In the genomic region with DNA sequence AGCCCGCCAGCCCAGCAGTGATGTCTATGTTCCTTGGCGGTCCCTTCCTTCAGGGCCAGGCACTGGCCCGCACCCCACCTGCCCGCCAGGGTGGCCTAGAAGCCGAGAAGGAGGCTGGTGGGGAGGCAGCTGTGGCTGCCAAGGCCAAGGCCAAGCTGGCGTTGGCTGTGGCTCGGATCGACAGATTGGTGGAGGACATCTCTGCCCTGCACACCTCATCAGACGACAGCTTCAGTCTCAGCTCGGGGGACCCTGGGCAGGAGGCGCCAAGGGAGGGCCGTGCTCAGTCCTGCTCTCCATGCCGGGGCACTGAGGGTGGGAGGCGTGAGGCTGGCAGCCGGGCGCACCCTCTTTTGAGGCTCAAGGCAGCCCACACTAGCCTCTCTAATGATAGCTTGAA, we compare ENCODE assay signal across 28 mouse cellular contexts. TPM values are rescaled to one million over a fixed set of nuclear protein-coding genes. Genes with fewer than 3 reads are reported as not detected.
DNase-seq lines count a peak whose midpoint lies in the region; ATAC-seq and TF ChIP-seq lines count a peak whose summit lies in the region.
"Had no signal": no experiment of that assay in that cellular context is flagged by ENCODE, and none has a peak within 500 bp of the region (broad histone marks: within the 10 kb centered on the region; RNA-seq: fewer than 3 reads in every experiment).

No protein-coding gene starts in this region.

- peak overlapping the region; percentile 34 for H3K4me3 ChIP-seq in ES-E14 (ENCODE audit: insufficient read depth in 1 of 2, low read depth in 1 of 2, low read length in 2 of 2, poor library complexity in 1 of 2, severe bottlenecking in 1 of 2)
- H3K4me3 ChIP-seq: embryonic facial prominence, embryonic 15.5 days; forebrain, embryonic 13.5 days; heart, embryonic 10.5 days; heart, embryonic 15.5 days; limb, embryonic 12.5 days; liver, embryonic 15.5 days; lung, embryonic 15.5 days; midbrain, embryonic 13.5 days had no signal

- peaks cover 0 to 24% of the 10 kb centered on the region in 2 experiments; a peak in 2 of 4 replicates for H3K4me1 ChIP-seq in ES-E14 (ENCODE audit: control insufficient read depth in 2 of 2, insufficient read depth in 2 of 2, low read length in 2 of 2, poor library complexity in 1 of 2)

- intact Hi-C loops in left cerebral cortex, postnatal 4 days (cut with DNase I), result no loop called here
- intact Hi-C loops in left cerebral cortex, postnatal 10 days (cut with DNase I), result no loop called here

- peak; percentile 56 for DNase-seq in cerebellum, adult 11-12 months
- DNase-seq in left cerebral cortex, postnatal 4 days, result peak; percentile 53
- no peak for DNase-seq in left cerebral cortex, postnatal 10 days (ENCODE audit: extremely low spot score in 1 of 2, low spot score in 2 of 2)
- no peak for DNase-seq in ES-E14 (ENCODE audit: low read depth, low spot score)
- peak; percentile 64 to 66 for DNase-seq in cerebellum, postnatal 25 days
- DNase-seq in spleen, adult 18-20 months, result no peak
- DNase-seq in gastrocnemius, postnatal 25 days, result no peak
- DNase-seq: adrenal gland, postnatal 25 days; gastrocnemius, postnatal 14 days; heart, adult 11 months; kidney, adult 8-10 months; kidney, postnatal 4 days; layer of hippocampus, postnatal 36 days; right cerebral cortex, adult 18-20 months; thymus, adult 2 months; thymus, postnatal 36 days had no signal

- H3K27ac ChIP-seq in ES-E14 (ENCODE audit: insufficient read depth, low read depth, low read length, poor library complexity, severe bottlenecking), result no peak overlapping the region
- H3K27ac ChIP-seq: embryonic facial prominence, embryonic 15.5 days; forebrain, embryonic 13.5 days; heart, embryonic 10.5 days; heart, embryonic 15.5 days; kidney, postnatal 0 days; limb, embryonic 12.5 days; liver, embryonic 15.5 days; lung, embryonic 15.5 days; midbrain, embryonic 13.5 days had no signal

- in situ Hi-C loops in ES-E14 (cut with MboI; ENCODE audit: low sequenced_read_pairs in 2 of 2, unreplicated experiment in 2 of 2), result no loop called here

- no peaks in the 10 kb centered on the region for H3K9me3 ChIP-seq in ES-E14 (ENCODE audit: control insufficient read depth, insufficient read depth, low read depth, low read length)
- H3K9me3 ChIP-seq: embryonic facial prominence, embryonic 15.5 days; forebrain, embryonic 13.5 days; heart, embryonic 10.5 days; heart, embryonic 15.5 days; limb, embryonic 12.5 days; liver, embryonic 15.5 days; lung, embryonic 15.5 days; midbrain, embryonic 13.5 days had no signal

- 0 out of 2 replicates have a peak overlapping the region, but pooled peaks have one; percentile 5 for H3K9ac ChIP-seq in ES-E14 (ENCODE audit: insufficient read depth, low read depth, low read length, poor library complexity, severe bottlenecking)
- H3K9ac ChIP-seq: embryonic facial prominence, embryonic 15.5 days; forebrain, embryonic 13.5 days; heart, embryonic 15.5 days; liver, embryonic 15.5 days; lung, embryonic 15.5 days; midbrain, embryonic 13.5 days had no signal

- no peak for ATAC-seq in cerebellum, adult (ENCODE audit: insufficient number of reproducible peaks, low FRiP score, low TSS enrichment)
- ATAC-seq: forebrain, embryonic 13.5 days; hindbrain, embryonic 16.5 days; midbrain, embryonic 13.5 days had no signal

- H3K36me3 ChIP-seq in ES-E14 (ENCODE audit: control insufficient read depth, insufficient read depth, low read length, poor library complexity, severe bottlenecking), result no peaks in the 10 kb centered on the region
- H3K36me3 ChIP-seq: heart, embryonic 10.5 days; heart, embryonic 15.5 days; liver, embryonic 15.5 days; lung, embryonic 15.5 days had no signal

TF ChIP-seq in ES-E14, 5 proteins besides CTCF, POLR2A, EP300 and RAD21:
- TF ChIP-seq CHD2 (IDR thresholded peaks at IDR 0.05; ENCODE audit: low read depth, low read length), result no peak
- no peak for TF ChIP-seq HCFC1 (IDR thresholded peaks at IDR 0.05; ENCODE audit: borderline replicate concordance, insufficient read depth, low read length)
- TF ChIP-seq MAFK (IDR thresholded peaks at IDR 0.05; ENCODE audit: insufficient read depth, low read depth, low read length), result no peak
- TF ChIP-seq ZNF384 (IDR thresholded peaks at IDR 0.05; ENCODE audit: low read depth, low read length), result no peak
- TF ChIP-seq ZC3H11A (IDR thresholded peaks at IDR 0.05; ENCODE audit: borderline replicate concordance, low read depth, low read length), result no peak
TF ChIP-seq in ES-E14: peak in this region for 0.

RNA-seq across cellular contexts. Expression of a gene that starts 8.8 kb away (rescaled TPM):
- 10 to 100 TPM; 13.6 to 14.2 TPM for total RNA-seq in left cerebral cortex, postnatal 4 days (2021)
- 10 to 100 TPM; 19.9 to 21.0 TPM for total RNA-seq in left cerebral cortex, postnatal 10 days (2021)
- total RNA-seq in ES-E14 (2012; rRNA removed), result 29.6 and 33.4 TPM in 2 replicates
- 1 to 10 TPM; 6.5 to 7.0 TPM for total RNA-seq in gastrocnemius, postnatal 25 days (2021)

RNA-seq across cellular contexts. Expression of a gene that starts 15.8 kb away (rescaled TPM):
- total RNA-seq in left cerebral cortex, postnatal 4 days (2021), result 100 to 1,000 TPM; 398 to 400 TPM
- total RNA-seq in left cerebral cortex, postnatal 10 days (2021), result 100 to 1,000 TPM; 175 to 194 TPM
- total RNA-seq in ES-E14 (2012; rRNA removed), result 4.4 and 4.6 TPM in 2 replicates
- total RNA-seq in gastrocnemius, postnatal 25 days (2021), result under 1 TPM; 0.59 to 0.82 TPM
- total RNA-seq: megakaryocyte, adult 5-6 weeks had no signal

RNA-seq across cellular contexts. Expression of a gene that starts 17.7 kb away (rescaled TPM):
- 10 to 100 TPM in 1 of 2 experiments, 1 to 10 TPM in 1; 8.1 to 10.5 TPM for total RNA-seq in left cerebral cortex, postnatal 4 days (2021)
- total RNA-seq in left cerebral cortex, postnatal 10 days (2021), result 1 to 10 TPM; 9.8 to 9.9 TPM
- 1.4 and 3.3 TPM in 2 replicates for total RNA-seq in ES-E14 (2012; rRNA removed)
- total RNA-seq in gastrocnemius, postnatal 25 days (2021), result 1 to 10 TPM in 1 of 2 experiments, under 1 TPM in 1; 0.84 to 1.1 TPM

RNA-seq across cellular contexts. Expression of a gene that starts 18.2 kb away (rescaled TPM):
- 10 to 100 TPM; 13.3 to 14.8 TPM for total RNA-seq in left cerebral cortex, postnatal 4 days (2021)
- total RNA-seq in left cerebral cortex, postnatal 10 days (2021), result 10 to 100 TPM in 1 of 2 experiments, 1 to 10 TPM in 1; 9.3 to 10.1 TPM
- total RNA-seq in ES-E14 (2012; rRNA removed), result 13.3 and 21.8 TPM in 2 replicates
- total RNA-seq in gastrocnemius, postnatal 25 days (2021), result 1 to 10 TPM; 1.1 to 2.8 TPM

RNA-seq across cellular contexts. Expression of a gene that starts 19.3 kb away (rescaled TPM):
- total RNA-seq in left cerebral cortex, postnatal 4 days (2021), result 100 to 1,000 TPM; 873 to 899 TPM
- total RNA-seq in left cerebral cortex, postnatal 10 days (2021), result 100 to 1,000 TPM; 784 to 803 TPM
- 2,505 and 2,820 TPM in 2 replicates for total RNA-seq in ES-E14 (2012; rRNA removed)
- 100 to 1,000 TPM; 575 to 593 TPM for total RNA-seq in gastrocnemius, postnatal 25 days (2021)

Comparison
In these comparisons a context has a peak if more than half of its experiments do, and no peak if none do; other contexts are left out.
1. DNase-seq: peak in cerebellum, adult 11-12 months (single experiment), left cerebral cortex, postnatal 4 days (single experiment) and cerebellum, postnatal 25 days (2 of 2); none in left cerebral cortex, postnatal 10 days (0 of 2), ES-E14 (single experiment), spleen, adult 18-20 months (0 of 2) and gastrocnemius, postnatal 25 days (single experiment).
2. RNA of a gene that starts 15.8 kb away (total RNA-seq): 398 to 400 TPM in left cerebral cortex, postnatal 4 days and 175 to 194 TPM in left cerebral cortex, postnatal 10 days; 4.4 to 4.6 TPM in ES-E14 and 0.59 to 0.82 TPM in gastrocnemius, postnatal 25 days; every median in the first group is over 10 times any median in the second.